Mouse (Mus musculus) erythroid progenitor cell, adult 5-6 weeks (primary cell): Measurements from ENCODE around the gene Fam122a. TPM values are rescaled to one million over a fixed set of nuclear protein-coding genes. Genes with fewer than 3 reads are reported as not detected.

Source experiments
- ATAC-seq: replicated peaks from 2 replicates; pipeline ENCODE4 v1.8.0; 2016; ENCODE audit warnings: moderate number of reproducible peaks, mild to moderate bottlenecking, moderate TSS enrichment, inconsistent platforms; ENCODE audit not compliant: poor library complexity, low FRiP score, severe bottlenecking
- total RNA-seq, 2 experiments: library from RNA; stranded (forward) in 1 of 2; stranded (reverse) in 1 of 2; fragments of 150-400 nt in 1 of 2; fragments of 186-747, 209-891 nt in 1 of 2; gene quantifications; 2 replicates each; pipeline versions ENCODE4 v1.2.3 to v1.2.4; 2015 to 2017; ENCODE audit warnings: low replicate concordance in 2 of 2

Fam122a gene
- total RNA-seq, 2 experiments from 2014 or later = 16.3 to 39.0 TPM

- no peak for ATAC-seq
Measured at GRCm38 (mm10) chr19:24493887-24494286, 16.7 kb upstream of the Fam122a start.

DNA sequence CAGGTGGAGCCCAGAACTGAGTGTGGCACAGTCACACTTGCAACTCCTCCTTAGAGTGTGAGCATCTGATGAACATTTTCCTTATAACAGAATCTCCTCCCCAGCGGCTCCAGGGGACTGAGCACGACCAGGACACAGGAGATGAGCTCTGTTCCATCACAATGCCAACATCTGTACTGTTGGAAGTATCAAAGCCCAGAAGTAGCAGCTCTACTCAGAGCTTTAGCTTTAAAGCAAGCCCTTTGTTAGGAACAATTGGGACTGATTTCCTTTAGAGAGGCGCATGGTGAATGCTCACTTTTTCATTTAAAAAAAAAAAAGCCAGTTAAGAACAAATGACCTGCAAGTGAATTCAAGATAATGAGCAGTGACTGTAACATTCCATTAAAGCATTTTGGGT lies 14.7 kb upstream of the Fam122a start:
- ATAC-seq = no peak

GRCm38 (mm10) chr19:24490275-24490674 lies 13.1 kb upstream of the Fam122a start:
- ATAC-seq = no peak

DNA sequence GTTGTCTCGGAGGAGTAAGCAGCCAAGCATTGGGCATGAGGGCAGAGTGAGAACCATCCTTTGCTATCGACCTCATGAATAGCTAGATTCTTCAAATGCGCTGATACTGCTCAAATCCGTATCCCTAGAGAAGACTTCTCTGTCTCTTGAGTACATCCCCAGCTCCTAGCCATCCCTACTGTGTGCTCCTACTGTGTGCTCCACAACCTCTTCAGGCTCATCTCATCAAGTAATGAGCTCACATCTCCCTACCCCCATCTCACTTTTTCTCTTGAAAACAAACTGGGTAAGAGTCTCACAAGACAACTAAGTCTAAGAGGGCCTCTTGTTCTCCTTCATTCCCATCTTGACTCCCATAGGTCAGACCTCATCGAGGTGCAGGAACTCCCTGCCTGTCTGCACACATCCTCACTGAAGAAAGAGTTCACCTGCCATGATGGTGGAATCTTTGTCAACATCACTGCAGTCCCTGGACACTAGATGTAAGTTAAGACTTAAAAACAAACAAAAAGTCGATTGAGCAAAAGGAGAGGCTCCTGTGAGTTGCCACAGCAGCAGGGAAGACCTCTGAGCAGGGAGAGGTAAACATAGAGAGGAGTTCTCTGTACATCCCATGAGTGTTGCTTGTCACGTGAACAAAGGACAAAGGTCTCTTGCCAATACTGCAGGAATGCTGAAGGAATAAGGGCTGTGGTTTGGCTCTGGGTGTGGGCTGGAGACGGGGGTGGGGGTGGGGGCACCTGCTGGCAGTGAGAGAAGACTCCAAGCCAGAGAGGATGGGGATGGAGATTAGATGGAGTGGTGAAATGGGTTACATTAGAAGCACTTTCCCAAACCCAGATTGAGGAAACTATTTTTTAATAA lies 9.5 kb upstream of the Fam122a start:
- no peak for ATAC-seq

DNA sequence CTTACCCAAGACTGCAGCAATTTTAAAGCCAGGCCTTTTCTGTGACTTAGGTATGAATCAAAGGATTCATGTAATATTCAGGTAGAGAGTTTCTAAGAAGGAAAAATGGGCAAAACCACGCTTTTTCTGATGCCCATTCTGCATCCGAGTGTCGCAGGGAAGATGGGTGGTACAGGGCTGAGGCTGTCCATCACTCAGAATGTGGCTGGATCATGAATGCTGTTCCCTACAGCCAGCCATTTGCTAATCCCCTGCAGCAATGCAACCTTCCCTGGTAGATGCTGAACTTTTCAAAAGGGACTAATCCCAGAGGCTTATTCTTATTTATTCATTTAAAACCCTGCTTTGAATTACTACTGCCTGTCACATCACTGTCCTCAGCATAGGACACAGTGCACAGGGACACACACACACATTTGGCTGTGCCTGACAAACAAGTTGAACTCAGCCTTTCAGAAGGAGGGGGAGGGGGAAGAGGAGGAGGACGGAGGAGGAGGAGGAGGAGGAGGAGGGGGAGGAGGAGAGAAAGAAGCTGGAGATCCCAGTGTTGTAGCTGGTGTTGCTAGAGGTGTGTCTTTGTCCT lies 7.5 kb upstream of the Fam122a start:
- no peak for ATAC-seq

DNA sequence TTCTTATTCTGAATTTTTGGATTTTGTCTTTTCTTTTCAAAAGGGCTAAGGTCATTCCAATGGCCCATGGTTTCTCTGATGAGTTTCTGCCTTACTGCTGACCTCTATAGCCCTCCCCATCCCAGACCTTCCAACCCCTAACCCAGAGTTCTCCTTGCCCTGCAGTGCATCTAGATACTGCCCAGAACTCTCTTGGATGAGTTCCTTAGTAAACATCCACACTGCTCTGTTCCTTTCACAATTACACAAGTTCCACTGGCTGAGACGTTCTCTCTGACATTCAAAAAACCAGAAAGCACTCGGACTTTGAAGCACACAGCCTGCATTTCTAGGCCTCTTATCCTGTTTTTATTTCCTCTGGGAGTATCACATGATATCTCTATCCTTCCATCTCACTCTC lies 3.8 kb upstream of the Fam122a start:
- ATAC-seq = no peak

DNA sequence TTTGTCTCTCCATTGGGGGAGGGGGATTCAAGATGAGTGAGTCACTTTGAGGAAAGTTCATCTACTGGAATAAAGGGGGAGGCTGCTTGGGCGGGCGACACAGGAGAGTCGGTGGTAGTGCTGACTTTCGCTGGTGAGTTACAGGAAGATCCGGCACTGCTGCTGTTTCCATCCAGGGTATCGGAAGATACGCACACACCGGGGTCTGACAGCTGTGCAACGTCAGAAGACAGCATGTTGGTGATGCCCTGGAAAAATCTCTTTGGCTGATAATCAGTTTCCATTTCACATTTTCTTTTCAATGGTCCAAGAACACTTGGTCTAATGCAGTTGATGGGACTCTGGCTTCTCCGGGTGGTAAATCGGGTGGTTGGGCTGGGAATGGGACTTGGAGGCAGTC lies 695 bp downstream of the Fam122a start:
- peak; percentile 62 for ATAC-seq

DNA sequence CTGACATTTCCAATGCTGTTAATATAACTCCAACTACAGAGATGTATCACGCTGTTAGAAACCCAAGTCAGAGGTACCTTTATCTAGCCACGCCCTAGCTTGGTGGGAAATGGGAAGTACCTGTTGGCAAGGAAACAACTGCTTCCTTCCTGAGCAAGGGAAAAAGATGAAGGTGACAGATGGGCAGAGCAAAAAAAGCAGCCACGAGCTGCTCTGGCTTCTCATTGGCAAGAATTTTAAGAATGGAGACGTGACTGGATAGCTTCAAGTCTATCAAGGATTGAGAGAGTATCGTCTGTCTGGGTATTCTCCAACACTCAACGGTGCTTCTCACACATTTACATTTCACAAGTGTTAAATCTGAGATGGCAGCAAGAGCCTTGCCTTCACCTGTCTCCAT lies 1.9 kb downstream of the Fam122a start:
- no peak for ATAC-seq

DNA sequence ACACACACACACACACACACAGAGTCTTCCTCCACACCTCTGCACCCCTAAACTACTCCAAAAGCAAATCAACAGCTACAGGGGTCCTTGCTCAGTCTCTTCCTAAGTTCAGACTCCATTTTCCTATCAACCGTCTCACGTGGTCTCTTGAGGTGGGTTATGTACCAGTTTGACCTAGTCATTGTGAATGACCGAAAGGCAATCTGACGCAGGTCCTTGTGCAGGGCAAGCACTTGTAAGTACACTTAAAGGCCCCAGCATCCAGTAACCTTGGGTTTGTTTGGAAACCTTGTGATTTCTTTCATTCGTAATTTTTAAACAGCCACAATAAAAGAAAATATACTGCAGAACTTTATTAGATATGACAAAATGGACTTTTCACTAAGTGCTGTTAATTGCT lies 4.6 kb downstream of the Fam122a start:
- no peak for ATAC-seq

DNA sequence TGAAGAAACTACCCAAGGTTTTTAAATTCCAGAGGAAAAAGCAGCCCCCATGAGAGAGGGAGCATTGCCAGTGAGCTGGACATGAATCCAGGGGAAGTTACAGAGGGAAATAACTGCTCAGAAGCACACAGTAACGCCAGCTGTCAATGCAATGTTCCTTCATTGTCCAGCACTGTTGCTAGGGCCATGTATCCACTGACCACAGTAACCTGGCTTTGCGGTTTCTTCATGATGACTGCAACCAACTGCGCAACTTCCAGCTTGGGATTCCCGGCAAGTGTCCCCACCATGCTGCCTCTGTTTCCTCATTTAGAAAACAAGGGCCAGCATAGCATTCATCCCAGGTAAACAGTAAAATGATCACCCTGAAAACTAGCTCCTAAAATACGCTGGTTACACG lies 5.6 kb downstream of the Fam122a start:
- no peak for ATAC-seq

DNA sequence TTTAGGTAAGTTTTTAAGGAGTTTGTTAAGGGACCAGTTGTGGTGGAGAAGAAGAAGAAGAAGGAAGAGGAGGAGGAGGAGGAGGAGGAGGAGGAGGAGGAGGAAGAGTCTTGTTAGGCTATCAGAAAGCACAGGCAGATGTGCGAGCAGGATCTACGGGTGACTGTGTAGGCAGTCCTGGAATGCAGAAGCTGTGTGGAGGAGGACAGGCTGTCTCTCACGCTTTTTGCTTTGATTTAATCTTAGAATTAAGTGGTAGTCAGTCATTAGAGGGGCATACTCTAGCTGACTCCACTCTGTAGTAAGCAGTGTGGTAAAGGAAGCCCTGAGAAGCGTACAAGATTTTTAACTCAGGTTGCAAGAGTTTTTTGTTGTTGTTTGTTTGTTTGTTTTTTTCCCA lies 7.9 kb downstream of the Fam122a start:
- ATAC-seq = no peak

- no peak for ATAC-seq
Measured at GRCm38 (mm10) chr19:24468616-24469015, 8.5 kb downstream of the Fam122a start.

GRCm38 (mm10) chr19:24463011-24463410 lies 14.1 kb downstream of the Fam122a start:
- no peak for ATAC-seq

DNA sequence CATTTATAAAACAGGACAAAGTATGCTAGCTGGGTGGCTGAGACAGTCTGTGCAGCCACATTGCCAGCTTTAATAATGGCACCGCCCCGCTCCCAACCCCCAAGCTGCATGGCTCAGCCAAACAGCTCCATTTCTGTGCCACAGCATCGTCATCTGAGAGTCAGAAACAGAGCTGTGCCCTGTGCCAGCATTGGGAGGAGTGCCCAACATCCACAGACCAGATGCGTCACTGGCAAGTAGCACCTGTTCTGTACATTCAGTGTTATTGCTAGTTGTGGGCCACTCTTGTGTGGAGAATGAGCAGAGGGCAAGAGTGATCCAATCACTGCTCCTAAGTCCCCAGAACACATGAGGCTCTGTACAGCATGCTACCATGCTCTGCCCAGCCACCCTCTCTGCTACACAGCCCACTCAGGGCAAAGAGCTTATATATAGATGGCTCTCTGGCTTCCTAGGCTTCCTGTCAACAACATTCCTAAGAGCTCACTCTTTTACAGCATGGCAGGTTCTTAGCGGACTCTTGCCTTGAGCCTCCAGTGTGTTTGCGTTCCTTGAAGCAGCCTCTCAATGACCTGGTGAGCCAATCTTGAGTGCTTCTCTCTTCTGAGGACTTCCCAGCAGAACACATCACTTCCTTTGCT lies 20.4 kb downstream of the Fam122a start:
- ATAC-seq = no peak

DNA sequence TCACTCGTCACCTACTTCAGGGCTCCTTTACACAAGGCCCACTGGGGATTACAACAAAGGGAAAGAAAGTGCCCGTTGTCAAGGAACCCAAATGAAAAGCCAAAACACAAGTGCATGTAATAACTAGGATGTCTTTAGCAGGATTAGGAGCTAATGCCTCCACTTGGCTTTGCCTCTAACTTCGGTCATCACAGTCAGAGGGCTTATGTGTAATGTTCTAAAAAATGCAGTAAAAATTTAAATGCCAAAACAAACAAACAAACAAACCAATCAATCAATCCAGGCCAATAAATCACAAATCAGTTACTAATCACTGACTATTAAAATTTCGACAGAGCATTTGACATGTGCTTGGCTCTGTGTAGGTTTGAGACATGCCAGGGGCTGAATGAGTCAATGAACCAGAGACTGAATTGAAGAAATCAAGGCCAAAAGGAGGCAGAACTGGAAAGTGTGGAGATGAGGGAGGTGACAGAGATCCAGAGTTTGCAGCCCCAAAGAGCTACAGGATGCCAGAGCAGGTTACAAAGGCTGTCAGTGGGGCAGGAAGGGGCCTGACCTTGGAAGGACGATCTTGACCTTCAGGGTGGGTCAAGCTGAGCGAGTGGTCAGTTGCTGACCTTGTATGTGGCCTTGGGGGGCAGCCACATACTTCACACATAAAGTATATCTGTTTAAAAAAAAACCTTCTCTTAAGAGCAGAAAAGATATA lies 21.8 kb downstream of the Fam122a start:
- ATAC-seq = no peak

DNA sequence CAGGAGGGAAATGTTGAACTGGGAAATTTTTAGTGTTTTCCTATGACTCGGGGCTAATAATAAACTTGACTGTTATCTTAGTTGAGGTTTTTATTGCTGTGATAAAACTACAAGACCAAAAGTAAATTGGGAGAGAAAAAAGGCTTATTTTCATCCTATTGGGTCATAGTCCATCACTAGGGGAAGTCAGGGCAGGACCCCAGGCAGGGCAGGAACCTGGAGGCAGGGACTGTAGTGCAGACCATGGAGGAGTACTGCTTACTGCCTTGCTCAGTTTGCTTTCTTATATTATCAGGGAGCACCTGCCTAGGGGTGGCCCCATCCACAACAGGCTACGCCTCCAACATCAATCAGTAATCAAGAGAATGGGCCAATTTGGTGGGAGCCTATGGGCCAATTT lies 22.7 kb downstream of the Fam122a start:
- no peak for ATAC-seq

DNA sequence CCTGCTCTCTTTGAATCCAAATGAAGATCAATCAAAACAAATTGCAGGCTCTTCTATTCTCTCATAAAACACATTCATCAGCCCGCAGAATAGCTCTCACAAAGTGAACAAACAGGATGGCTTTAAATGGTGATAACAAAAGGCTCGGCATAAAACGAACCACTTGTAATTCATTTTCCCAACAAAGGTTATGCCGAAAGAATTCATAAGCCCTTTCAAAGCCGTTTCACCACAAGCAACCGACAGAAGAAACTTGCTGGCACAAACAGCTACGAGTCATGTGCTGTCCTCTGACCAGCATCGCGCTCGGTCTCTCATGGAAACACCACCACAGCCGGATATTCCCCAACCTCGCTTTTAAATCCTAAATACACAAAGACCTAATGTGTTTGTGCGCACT lies 23.8 kb downstream of the Fam122a start:
- no peak for ATAC-seq

DNA sequence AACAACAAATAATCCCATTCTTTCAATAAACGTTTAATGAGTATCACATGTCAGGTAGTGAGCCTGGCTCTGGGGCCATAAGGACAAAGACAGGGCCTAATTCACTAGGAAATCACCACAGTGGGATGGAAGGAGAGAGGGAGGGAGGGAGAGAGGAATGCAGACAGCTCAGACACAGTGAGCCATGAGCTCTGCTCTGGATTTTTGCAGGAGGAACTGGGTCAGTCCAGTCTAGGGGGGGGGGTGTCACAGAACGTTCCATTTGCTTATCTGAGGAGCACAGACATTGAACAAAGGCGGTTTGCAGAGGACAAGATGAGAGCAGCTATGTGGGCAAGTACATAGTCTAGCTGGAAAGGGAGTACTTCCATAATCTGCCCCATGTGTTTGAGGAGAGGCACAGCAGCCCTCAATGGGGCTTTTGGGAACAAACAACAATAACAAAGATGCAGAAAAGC lies 24.7 kb downstream of the Fam122a start:
- peak; percentile 56; the same call in 1 of the 2 replicates for ATAC-seq

DNA sequence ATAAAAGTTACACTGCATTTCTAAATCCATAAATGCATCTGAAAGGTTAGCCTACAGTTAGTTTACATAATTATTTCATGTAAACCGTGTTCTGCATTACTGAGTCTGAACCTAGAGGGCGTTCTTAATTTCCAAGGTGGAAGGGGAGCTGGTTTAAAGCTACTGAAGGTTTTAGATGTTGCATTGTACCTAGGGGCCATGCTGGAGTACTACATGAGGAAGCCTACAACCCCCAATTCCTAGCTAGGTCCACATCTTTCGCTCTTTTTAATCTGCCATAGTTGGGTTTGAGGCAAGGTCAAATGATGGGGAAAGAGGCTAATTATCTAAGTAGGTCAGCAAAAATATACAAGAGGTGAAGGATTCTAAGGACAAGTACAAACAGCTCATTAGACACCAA lies 25.5 kb downstream of the Fam122a start:
- no peak for ATAC-seq

DNA sequence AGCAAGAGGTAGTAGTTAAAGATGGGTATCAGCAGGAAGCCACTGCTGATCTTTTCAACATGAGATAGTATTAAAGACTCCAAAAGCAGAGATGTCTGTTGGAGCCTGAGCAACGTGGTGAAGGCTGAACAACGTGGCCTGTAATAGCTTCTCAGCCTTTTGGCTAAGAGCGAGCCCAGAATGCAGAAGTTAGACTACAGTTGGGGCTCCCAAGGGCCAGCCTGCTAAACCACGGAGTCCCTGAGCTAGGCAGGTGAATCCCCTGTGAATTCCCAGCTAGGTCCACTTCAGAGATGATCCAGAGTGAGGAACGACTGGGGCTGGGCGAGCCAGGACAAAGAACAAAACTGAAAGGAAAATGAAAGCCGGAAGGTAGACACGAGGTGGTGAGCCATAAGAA lies 26.4 kb downstream of the Fam122a start:
- no peak for ATAC-seq
